Mouse (Mus musculus) cerebellum, postnatal 4 days (tissue): ENCODE data around the gene Gm9958.
A peak's percentile ranks its signal among the peaks of the same experiment; 100 is the strongest.

Source experiments
- DNase-seq, 2 experiments: peaks; one replicate each; pipeline ENCODE4 v3.0.0; 2022; ENCODE audit warnings: low spot score in 2 of 2, mixed read lengths in 1 of 2

Gene Gm9958

DNA sequence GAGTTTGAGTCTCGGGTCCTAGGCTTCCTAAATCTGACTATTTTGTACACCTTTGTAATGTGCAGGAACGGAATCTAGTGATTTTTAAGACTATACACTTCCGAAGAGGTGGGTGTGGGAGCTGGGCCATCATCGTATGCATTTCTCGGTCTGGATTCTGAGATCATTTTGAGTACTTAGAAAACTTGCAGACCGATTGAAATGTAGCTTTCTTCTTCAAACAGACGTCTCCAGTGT lies at the start of gene Gm9958:
Gm9958 (plus strand) TSS at position 138 of the 237 bp plus-strand sequence.
- no peak for DNase-seq

DNA sequence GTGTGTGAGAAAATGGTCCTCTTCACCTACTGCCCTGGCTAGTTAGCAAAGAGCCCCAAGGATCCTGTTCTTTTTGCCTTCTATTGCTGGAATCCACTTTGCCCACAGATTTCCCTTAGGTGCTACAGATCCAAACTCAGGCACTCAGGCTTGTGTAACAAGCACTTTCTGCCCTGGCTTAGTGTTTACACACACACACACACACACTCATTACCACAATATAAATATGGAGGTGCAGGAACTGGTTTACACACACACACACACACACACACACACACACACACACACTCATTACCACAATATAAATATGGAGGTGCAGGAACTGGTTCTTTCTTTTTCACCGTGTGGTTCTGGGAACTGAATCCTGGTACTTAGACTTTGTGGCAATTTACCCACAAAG lies 35.9 kb upstream of the Gm9958 start:
- no peak for DNase-seq

GRCm38 (mm10) chr5:90332478-90332877 lies 34.5 kb upstream of the Gm9958 start:
- DNase-seq: no peak

GRCm38 (mm10) chr5:90338177-90339091 lies 28.6 kb upstream of the Gm9958 start:
- DNase-seq: no peak

DNA sequence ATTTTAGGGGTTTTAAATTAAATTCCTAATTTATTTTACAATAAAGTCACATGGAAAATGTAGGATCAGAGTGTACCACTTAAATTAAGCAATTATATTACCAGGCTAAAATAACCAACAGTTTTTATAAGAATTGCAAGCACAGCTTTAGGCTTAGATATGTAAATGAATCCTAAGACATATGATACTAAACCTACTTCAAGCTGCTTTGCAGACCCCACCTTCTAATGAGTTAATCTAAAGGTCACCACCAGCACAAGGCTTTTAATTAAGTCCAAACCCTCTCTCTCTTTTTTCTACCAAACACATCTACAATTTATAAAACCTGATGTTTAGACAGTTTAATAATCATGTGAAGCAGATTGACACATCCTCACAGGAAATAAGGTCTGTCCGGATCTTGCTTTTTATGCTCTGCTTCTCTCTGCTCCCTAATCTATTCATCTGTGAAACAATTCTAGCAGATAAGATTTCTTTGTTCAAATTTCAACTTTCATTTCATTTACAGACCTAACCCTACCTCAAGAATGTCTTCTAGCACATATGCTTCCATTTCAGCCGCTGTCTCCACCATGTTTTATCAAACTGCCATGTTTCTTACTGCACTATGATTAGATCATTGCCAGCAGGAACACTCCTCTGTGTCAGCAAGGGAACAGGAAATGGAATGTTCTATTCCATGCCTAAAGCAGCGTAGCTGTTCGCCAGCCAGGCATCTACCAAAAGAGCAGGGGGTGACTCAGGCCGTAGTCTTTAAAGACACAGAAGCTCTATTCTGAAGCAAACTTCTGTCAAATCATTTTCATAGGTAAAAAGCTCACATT lies 27.7 kb upstream of the Gm9958 start:
- peak in 1 of 2 experiments; percentile 29 for DNase-seq

DNA sequence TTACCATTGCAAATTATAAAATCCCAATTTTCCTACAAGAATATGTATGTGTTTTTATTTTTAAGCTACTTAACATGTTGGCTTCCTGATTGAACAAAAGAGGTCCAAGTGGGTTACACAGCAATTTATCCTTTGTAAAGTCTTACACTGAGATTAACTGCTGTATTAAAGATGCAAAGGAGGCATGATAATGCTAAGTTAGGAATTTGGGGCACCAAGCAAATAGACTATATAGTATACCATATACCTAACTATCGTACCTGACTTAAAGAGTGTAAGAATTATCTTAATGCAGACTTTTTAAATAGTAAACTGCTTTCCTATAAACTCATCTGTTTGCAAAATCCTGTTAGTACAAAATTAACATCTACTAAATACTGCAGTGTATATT lies 27.1 kb upstream of the Gm9958 start:
- no peak for DNase-seq

DNA sequence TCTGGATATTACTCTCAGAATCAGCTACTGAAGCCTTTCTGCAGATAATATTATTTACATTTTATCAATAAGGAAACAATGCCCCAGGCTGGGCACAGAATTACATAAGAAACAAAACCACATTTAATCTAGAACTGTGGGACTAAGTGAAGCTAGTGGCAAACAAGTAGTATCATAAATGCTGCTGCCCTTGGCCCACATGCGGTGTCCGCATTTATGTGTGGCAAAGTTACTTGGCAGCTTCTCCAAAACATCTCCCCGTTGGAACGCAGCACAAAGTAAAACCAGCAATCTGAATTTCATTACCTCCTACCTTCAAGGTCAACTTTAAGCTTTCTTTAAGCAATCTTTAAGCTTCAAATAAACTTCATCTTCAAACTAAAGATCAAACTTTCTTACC lies 26.2 kb upstream of the Gm9958 start:
- DNase-seq: no peak

DNA sequence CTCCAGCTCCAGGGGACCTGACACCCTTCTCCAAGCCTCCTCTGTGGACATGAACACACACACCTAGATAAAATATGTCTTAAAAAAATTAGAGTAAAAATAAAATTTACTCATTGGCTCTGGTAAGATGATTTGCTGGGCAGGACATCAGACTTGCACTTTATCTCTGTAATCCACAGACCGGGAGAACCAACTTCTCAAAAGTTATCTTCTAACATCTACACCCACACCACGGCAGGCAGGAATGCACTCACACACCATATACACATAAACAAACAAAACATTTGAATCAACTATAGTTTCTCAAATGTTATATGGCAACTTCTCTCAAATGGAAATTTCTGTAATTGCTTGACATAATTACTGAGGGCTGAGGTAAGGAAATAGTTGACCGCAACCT lies 20.1 kb upstream of the Gm9958 start:
- no peak for DNase-seq

- DNase-seq: no peak
These were observed 13.3 kb upstream of the Gm9958 start for GRCm38 (mm10) chr5:90353552-90354317.

- DNase-seq: no peak
These were observed 11.2 kb upstream of the Gm9958 start for GRCm38 (mm10) chr5:90355824-90356223.

- peak in 1 of 2 experiments; percentile 44 for DNase-seq
These were observed 2.5 kb upstream of the Gm9958 start for GRCm38 (mm10) chr5:90364526-90364925.

- peak; percentile 22 to 38 for DNase-seq
These were observed 1.7 kb upstream of the Gm9958 start for GRCm38 (mm10) chr5:90365141-90365951.

DNA sequence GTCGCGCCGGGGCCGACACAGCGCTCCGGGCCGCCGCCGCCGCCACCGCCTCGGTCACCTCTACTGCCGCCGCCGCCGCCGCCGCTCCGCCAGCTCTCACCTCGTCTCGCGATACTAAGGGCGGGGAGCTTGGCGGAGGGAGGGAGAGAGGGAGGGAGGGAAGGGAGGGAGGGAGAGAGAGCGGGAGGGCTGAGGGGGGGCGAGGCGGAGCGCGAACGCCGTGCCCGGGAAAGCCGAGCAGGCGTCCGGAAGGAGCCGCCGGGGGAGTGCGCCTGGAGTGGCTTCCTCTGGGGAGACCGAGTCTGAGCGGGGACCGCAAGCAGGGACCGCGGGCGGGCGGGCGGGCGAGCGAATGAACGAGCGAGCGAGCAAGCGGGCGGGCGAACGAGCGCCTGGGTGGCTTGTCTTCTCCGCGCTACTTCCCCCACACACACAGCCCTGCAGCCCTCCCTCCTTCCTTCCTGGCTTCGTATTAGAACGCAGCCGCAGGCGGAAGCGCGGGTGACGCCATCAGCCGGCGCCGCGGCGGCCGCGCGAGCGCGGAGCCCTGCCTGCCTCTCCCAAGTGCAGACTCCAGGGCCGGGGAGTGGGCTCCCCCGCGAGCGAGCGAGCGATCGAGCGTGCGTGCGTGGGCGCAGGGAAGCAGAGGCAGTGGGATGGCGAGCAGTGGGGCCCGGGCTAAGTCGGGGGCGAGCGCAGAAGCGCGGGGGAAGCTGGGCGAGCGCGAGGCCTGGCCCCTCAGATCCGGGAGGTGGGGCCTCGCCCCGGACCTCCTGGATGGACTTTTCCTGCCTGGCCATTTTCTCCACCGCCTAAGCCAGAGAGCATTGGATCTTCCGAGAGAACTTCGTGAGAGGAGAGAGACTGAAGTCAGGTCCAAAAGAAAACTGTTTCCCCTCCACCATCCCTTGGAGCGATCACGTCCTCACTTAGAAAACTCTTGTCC lies 610 bp upstream of the Gm9958 start, which contains the start of gene Ankrd17:
Ankrd17 (minus strand) TSS at position 457 of the 946 bp plus-strand sequence.
- peak; percentile 74 to 89 for DNase-seq

DNA sequence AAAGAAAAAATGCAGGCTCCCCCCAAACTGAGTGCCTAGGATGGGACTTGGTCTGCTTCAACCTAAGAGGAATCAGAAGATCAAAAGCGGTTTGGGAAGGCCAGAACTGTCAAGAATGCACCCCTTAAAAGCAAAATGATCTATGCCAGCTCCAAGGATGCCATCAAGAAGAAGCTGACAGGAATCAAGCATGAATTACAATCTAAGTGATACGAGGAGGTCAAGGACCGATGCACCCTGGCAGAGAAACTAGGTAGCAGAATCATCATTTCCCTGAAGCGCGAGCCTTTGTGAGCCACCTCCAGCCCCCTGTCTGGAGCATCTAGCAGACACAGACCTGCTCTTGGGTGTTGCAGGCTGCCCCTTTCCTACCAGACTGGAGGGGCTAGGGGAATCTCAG lies 3.4 kb downstream of the Gm9958 start:
- DNase-seq: no peak

GRCm38 (mm10) chr5:90373708-90374107 lies 6.7 kb downstream of the Gm9958 start:
- DNase-seq: no peak

DNA sequence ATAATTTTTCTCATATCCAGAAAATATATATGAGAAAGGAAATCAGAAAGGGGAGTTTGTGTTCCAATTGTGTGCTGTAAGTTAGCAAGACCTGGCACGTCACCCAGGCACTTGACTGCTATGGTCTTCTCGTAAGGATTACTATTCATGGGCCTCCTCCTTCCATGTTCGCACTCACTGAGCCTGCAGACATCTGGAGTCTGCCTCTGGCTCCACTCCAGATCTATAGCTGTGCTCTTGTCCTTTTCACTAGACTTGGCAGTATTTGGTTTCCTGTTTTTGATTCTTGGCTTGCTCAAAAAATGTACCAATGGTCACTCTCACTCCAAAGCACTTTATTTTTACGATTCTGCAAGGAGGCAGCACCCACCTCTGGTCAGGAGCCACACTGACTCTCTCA lies 14.5 kb downstream of the Gm9958 start:
- DNase-seq: no peak

DNA sequence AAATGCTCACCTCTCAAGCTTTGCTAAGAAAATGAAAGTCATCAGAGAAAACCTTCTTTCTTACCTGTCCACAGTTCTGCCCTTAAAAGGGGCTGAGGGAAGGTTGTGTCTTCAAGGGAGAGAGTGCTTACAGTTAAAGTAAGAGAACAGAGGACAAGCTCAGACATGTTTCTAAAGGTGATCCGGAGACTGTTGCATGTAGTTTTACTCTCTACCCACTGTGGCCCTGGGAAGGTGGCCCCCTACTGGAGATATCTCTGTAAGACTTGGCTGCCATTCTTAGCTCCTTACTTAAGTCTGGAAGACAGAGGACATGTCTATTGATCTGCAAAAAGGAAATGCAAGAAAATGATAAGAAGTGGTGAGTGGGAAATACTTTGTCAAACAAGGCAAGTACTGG lies 16.1 kb downstream of the Gm9958 start:
- no peak for DNase-seq

- DNase-seq: no peak
These were observed 26.8 kb downstream of the Gm9958 start for GRCm38 (mm10) chr5:90393764-90394163.

DNA sequence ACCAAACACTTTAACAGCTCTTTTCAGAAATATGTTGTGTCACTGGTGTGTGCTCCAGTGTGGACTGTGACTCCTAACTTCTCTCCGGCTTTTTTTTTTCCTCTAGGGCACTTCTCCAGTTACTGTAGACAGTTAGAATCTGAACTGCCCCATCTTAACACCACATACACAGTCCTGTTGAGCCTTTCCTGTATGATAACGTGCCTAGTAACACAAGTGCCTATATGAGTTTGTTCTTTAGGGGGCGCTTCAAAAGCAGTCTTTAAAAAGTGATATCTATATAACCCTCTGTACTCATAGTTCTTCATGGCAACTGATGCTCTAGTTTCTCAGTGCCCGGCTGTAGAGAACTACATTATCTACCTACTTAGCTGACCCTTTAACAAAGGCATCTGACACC lies 27.3 kb downstream of the Gm9958 start:
- DNase-seq: no peak

GRCm38 (mm10) chr5:90396817-90397216 lies 29.8 kb downstream of the Gm9958 start:
- DNase-seq: no peak
